Mouse (Mus musculus): ENCODE results near the gene Tnfsf11.

Gene Tnfsf11

DNA sequence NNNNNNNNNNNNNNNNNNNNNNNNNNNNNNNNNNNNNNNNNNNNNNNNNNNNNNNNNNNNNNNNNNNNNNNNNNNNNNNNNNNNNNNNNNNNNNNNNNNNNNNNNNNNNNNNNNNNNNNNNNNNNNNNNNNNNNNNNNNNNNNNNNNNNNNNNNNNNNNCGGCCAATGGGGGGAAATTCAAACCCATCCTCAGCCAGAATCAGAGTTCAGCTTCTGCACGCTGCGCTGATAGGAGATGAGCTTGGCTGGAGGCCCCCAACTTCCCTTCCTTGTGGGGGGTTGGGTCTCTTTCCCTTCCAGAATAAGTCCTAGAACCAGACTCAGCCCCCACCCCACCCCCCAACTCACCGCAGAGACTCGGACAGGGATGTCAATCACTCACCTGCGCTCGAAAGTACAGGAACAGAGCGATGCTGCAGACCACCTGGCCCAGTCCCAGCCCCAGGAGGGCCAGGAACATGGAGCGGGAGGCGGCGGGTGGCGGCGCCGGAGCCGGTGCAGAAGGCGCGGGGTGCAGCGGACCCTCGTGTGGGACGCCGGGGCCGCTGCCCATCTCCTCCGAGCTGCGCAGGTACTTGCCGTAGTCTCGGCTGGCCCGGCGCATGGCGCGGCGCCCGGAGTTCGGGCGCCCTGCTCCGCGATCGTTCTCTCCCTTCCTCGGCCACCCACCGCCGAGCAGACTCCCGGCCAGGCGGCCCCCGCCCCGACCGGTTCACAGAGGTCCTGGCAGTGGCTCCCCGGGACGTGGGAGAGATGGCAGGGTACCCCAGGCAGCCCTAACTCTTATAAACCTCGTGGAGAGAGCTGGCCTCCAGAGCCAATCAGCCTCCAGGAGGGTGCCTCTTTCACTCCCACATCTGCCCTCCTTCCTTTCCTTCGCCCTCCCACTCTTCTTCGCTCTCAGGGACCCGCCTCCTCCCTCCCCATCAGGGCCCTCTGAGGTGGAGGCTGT, at the start of gene Tnfsf11:
Gene Tnfsf11, minus strand, starts transcription at position 758 of the 952 bp plus-strand sequence.
- peak; percentile 47 for DNase-seq (ENCODE audit: low spot score)

- no peak for DNase-seq (ENCODE audit: low spot score)
Observed at GRCm38 (mm10) chr14:78356764-78357163, 48.9 kb upstream of the Tnfsf11 start.

DNA sequence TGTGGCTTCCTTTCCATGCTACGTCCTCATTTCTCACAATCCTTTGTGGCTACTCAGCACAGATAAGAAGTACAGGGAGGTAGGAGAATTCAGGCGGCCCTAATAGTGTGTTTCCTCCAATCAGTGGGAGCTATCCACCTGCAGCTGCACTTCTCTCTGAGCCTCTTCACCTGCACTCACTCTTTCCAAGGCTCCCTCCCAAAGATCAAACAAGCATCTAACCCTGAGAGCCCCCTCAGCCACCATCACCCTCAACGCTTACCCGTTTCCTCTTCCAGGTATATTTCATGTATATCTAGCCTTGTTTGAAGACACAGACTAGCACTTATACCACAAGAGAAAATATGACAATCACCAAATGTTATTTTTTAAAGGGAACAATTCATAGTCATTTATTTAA, 47.5 kb upstream of the Tnfsf11 start:
- DNase-seq (ENCODE audit: low spot score) = no peak

DNA sequence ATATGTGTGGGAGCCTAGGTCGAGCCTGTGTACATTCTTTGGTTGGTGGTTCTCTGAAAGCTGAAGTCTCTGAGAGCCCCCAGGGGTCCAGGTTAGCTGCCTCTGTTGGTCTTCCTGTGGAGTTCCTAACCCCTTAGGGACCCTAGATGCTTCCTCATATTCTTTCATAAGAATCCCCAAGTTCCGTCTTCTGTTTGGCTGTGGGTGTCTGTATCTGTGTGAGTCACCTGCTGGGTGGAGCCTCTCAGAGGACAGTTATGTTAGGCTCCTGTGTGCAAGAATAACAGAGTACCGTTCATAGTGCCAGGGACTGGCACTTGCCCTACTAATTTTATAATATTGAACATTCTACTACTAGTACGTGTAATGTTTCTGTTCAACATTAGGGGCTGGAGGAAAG, 45.0 kb upstream of the Tnfsf11 start:
- no peak for DNase-seq (ENCODE audit: low spot score)

GRCm38 (mm10) chr14:78351544-78351943, 43.7 kb upstream of the Tnfsf11 start:
- DNase-seq (ENCODE audit: low spot score) = no peak

- no peak for DNase-seq (ENCODE audit: low spot score)
Observed at GRCm38 (mm10) chr14:78347715-78348114, 39.9 kb upstream of the Tnfsf11 start.

DNA sequence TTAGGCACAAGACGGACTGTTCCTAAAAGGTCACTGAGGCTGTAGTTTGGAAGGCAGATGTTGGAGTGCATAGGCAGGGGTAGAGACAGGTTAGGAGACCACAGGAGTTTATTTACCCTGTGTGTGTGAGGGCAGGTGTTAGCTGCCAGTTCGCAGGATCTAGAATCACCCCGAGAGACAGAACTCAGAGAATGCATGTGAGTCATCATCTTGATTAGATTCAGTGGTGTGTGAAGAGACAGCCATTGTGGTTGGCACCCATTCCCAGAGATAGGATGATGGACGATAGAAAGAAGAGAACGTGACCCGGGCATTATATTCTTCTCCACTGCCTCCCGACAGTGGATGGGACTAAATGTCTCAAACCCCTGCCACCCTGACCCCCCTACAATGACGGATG, 35.2 kb upstream of the Tnfsf11 start:
- DNase-seq (ENCODE audit: low spot score) = no peak

DNA sequence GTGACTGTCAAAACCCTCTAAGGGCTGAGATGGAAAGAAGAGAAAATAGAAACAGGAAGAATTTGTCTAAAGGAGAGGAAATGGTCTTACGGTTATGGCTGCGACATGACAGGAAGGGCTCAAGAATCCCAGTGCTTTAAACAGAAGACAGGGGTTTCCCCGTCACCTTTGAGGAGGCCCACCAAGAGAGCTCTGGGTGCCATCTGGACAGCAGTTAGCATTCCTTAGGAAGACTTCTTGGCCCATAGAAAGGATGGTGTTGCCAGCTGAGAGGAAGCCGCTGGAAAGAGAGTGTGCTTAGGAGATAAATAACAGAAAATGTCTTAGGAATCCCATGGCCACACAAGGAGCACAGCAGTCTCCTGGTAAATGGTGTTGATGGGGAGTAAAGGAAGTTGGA, 34.3 kb upstream of the Tnfsf11 start:
- no peak for DNase-seq (ENCODE audit: low spot score)

DNA sequence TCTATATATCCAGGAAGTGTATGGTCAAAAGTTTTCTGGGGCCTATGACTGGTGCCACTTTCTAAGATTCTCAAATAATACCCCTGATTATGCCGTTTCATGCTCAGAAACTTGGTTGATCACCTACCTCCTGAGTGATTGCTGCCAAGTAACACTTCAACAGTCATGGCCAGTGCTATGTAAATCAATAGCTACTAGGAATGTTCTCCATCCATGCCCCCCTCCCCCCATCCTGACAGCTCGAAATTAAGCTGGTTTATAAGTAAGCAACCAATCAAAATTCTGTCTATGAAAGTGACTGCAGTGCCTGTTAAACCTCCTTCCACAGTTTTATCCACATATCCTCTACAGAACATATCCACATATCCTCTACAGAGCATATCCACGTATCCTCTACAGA, 25.5 kb upstream of the Tnfsf11 start:
- no peak for DNase-seq (ENCODE audit: low spot score)

DNA sequence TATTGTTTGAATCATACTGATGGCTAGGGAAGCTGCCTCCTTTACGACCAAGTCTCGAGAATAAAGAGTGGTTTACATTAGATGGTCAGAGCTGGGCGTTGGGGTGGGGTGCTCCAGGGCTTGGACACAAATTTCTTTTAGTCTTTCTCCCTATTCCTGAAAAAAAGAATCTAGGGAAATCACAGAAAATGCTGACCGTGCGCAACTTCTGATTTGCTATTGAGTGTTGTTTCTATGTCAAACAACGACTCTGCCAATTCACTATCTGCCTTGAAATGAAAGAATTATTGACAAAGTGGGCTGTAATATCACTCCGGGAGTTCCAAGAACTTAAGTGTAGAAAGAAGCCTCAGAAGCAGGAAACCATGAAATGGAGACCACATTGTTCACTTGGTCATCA, 23.5 kb upstream of the Tnfsf11 start:
- DNase-seq (ENCODE audit: low spot score) = no peak

DNA sequence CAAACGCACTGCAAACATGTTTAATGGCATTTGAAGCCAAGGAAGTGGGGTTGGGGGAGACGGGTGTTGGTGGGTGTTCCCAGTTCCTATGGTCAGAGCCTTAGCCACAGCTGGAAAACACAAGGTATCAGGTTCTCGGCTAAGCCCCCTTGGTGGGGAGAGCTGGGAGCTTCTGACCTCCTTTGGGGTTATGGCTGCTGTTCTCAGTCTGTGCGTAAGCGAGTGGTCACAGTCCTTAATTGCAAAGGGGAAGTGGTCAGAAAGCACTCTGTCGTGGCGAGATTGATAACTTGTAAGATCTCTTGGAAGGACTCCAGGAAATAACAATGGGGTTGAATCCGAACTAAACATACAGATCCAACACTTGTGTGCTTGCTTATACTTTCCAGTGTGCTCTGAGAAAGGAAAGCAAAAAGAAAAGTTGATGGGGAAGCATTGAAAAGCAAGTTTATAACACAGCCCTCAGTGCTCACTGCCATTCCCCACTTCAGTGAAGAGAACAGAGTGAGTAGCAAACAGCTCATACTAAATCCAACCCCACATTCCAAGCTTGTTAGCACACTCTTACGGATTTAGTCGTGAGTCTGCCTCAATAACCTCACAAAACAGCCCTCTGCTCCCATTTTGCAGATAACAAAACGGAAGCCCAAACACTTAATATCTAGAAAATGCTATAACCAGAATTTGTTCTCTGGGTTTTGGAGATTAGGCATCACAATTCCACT, 22.9 kb upstream of the Tnfsf11 start:
- DNase-seq (ENCODE audit: low spot score) = no peak

DNA sequence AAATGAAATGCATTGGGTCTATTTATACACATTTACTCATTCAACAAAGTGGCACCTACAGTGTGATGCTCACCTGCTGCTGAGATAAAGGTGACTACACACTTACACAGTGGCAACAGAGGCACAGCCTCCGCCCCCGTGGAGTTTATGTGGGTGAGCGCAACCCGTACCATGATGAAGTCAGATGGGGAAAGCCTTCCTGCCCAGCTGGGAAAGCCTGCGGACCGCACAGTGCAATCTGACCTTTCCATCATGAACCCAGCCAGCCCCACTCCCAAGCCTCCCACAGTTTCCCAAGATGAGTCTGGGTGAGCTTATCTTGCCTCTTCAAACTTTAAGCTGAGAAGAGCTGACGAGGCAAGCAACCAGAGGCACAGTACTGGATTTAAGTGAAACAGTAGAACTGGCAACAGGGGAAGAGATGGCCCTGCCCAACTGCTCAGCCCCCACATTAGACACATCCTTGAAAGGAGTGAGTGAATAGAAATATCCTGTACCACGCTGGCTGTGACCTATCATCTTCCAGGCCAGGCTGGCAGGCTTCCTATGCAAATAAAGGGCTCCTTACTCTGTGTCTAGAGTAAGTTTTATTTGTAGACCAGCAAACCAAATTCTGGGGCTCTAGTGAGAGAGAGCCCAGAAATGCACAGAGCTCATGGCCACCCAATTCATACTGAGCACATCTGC, 22.1 kb upstream of the Tnfsf11 start:
- no peak for DNase-seq (ENCODE audit: low spot score)

- no peak for DNase-seq (ENCODE audit: low spot score)
Observed at GRCm38 (mm10) chr14:78323356-78323755, 15.5 kb upstream of the Tnfsf11 start.

DNA sequence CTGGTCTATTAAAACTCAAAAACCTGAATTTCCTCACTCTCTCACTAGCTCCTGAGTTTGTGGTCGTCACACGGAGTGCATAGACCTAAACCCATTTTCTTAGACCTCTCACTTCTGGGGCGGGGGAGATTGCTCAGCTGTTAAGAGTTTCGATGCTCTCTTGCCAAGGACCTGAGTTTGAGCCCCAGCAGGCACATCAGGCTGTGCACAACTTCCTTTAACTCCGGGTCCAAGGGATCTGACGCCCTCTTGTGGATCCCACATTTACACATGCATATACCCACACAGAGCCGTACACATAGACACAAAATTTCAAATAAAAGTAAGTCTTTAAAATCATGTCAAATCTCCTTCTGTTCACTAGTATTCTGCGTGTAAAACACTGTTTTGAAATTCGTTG, 15.1 kb upstream of the Tnfsf11 start:
- no peak for DNase-seq (ENCODE audit: low spot score)

- DNase-seq (ENCODE audit: low spot score) = no peak
Observed at GRCm38 (mm10) chr14:78320248-78320647, 12.4 kb upstream of the Tnfsf11 start.

DNA sequence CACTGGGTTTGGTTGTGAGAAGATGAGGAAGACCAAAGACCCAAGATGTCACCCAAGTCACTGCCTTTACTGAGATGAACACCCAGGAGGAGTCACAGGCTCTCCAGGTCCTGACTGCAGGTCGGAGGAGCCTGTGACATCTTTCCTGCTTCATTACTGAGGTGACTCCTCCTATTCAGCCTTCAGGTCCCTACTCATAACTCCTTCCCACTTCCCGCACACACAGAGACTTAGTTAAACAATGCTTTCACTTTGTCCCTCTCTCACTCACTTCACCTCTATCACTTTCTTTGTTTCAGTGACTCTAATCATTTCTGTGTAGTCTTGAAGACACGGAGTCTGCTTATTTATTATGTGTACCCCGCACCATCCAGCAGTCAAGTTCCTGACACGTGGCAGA, 11.7 kb upstream of the Tnfsf11 start:
- DNase-seq (ENCODE audit: low spot score) = no peak

DNA sequence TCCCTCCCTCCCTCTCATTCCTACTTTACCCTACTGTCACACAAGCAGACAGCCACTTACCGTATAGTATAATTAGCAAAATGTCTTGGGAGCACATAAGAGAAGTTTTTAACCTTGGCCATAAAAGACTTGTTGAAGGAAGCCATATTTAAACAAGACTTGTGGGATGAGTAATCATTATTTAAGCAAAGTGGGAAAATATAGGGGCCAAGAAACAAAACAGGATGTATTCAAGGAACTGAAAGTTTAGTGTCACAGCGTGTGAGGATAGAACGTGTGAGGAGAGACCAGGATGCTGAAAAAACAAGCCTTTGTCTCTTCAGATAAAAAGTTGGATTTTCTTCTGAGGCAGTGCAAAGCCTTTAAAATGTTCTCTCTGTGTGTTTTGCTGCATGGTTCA, 11.2 kb upstream of the Tnfsf11 start:
- DNase-seq (ENCODE audit: low spot score) = no peak

GRCm38 (mm10) chr14:78317623-78318022, 9.8 kb upstream of the Tnfsf11 start:
- DNase-seq (ENCODE audit: low spot score) = no peak

GRCm38 (mm10) chr14:78300914-78301313, 6.9 kb downstream of the Tnfsf11 start:
- DNase-seq (ENCODE audit: low spot score) = no peak

DNA sequence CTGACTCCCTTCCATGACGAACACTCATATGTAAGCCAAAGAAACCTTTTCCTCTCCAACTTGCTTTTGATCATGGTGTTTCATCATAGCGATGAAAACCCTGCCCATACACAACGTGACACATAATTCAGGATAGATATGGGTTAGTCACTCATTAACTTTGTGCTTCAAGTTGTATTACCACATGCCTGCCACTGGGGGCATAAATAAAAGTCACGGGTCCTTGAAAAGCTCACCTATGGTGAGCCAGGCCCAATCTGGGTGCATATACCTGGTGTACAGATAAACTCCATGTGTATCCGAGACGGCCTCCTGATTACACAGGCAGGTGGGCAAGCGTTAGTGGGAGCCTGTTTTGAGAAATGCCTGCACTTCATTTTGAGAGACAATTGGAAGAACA, 15.2 kb downstream of the Tnfsf11 start:
- no peak for DNase-seq (ENCODE audit: low spot score)

DNA sequence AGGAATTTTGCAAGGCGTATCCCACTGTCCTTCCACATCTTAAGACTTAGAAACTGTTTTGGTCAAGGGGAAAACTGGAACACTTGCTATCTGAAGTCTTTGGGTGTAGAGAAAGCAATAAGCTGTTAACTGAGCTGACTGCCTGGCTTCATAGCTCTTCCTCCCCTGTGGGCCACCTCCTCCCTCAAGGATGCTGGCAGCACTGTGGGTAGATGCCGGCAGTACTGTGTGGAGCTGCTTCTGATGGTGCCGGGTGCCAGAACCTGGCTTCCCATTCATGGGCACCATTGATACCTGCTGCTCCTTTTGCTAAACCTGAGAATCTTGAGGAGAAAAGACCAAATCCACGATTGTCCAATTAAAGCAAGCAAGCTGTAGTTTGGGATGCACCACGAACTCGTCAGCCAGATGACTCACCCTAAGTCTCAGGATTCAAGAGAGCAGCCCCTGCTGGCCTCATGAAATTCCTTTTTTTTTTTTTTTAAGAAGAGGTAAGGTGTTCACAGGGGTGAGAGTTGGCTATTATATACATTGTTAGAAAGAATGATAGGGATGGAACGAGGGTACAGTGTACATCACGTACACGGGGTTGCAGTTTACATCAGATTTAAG, 17.8 kb downstream of the Tnfsf11 start:
- DNase-seq (ENCODE audit: low spot score) = no peak

DNA sequence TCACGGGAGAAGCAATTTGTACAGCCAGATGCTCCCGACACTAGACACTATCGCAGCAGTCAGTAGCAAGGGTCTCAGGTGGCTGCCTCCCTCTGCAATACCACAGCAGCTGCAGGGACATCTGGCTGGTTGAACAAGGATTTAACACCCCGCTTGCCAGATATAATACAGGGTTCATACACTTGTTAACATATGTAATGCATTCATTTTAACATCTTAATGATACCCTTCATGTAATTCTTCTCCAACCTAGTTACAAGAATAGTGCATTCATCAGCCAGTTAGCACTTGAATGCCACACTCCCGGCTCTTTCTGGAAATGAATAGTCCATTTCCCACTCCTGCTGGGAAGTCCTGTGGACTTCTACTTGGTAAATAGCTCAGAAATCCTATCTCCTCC, 18.9 kb downstream of the Tnfsf11 start:
- DNase-seq (ENCODE audit: low spot score) = no peak

Data from testis, postnatal 10 days (tissue).